Mouse (Mus musculus) bone marrow macrophage, adult 2 months (primary cell): ENCODE measurements around the gene Shisa8.

Experiments
- CTCF ChIP-seq: IDR thresholded peaks from 2 replicates; pipeline ENCODE4 v1.5.1; 2012; ENCODE audit warnings: low read depth, mild to moderate bottlenecking, low read length, moderate library complexity
- POLR2A ChIP-seq: IDR thresholded peaks from 2 replicates; pipeline ENCODE4 v1.6.1; 2012; ENCODE audit warnings: mild to moderate bottlenecking, low read depth, low read length, borderline replicate concordance

DNA sequence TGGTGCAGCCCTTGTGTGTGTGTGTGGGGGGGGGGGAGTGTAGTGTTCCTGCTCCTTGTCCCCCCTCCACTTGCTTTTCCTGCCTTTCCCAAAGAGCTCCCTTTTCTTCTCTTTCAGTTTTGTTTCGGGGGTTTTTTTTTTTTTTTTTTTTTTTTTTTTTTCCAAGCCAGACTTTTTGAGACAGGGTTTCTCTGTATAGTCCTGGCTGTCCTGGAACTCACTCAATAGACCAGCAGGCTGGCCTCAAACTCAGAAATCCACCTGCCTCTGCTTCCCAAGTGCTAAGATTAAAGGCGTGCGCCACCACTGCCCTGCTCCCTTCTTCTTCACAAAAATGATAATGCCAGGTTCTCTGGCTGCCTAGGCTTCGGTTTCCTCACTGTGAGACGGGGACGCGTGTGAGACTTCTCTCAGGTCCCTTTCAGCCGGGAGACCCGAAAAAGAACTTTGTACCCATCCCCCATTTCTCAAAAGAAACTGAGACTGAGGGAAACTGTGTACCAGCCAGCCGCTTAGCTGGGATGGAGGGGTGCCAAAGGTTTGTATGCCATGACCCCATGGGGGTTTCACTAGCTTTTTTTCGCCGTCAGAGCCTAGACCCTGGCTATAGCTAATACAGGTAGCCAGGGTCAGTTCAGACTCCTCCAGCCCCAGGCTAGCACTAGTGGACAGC, 7.5 kb upstream of the Shisa8 start:
- TF ChIP-seq POLR2A (no peak), CTCF (no peak)
